Mouse (Mus musculus) urinary bladder, postnatal 14 days (tissue): ENCODE measurements around the gene Klk14.
"Not testable (repeated sequence)": the region's sequence is repeated elsewhere in the genome, so short reads cannot be mapped to it uniquely, and the experiment has no call there.

Source experiments
- DNase-seq: peaks from one replicate; pipeline ENCODE4 v3.0.0; 2021; ENCODE audit warnings: low spot score

The Klk14 gene

DNA sequence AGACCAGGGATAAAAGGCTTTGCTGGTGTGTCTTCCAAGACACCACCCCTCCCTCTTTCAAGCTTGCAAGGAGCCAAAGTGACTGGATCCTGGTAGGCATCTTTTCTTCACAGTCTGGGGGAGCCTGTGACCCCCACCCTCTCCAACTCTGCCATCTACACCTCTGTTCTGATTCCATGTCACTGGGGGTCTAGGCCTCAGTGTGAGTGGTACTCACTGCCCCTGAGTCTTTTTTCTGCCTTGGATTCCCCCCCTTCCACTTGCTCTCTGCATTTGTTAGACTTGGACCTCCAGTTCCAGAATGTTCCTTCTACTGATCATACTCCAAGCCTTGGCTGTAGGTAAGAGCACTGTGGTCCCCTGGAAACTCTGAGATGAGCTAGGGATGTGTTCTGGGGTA, at the start of gene Klk14:
Gene Klk14 (plus strand): TSS at position 301 of the 400 bp plus-strand sequence.
- DNase-seq: no peak

DNA sequence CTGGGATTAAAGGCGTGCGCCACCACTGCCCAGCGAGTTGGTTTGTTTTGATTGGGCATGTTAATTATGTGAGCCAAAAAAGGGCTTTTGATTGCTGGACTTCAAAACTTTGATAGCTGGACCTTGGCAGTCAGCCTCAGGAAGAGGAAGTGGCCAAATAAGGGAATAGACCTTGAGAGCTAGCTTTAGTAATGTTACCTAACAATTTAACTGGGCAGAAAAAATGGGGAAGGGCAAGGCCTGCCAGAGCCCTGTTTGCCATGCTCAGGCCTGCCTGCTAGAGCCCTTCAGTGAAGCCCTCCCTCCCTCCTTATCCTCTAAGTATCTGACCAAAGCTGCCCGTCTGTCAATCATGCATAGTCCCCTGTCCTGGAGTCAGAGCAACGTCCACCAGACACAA, 47.6 kb upstream of the Klk14 start:
- DNase-seq: no peak

DNA sequence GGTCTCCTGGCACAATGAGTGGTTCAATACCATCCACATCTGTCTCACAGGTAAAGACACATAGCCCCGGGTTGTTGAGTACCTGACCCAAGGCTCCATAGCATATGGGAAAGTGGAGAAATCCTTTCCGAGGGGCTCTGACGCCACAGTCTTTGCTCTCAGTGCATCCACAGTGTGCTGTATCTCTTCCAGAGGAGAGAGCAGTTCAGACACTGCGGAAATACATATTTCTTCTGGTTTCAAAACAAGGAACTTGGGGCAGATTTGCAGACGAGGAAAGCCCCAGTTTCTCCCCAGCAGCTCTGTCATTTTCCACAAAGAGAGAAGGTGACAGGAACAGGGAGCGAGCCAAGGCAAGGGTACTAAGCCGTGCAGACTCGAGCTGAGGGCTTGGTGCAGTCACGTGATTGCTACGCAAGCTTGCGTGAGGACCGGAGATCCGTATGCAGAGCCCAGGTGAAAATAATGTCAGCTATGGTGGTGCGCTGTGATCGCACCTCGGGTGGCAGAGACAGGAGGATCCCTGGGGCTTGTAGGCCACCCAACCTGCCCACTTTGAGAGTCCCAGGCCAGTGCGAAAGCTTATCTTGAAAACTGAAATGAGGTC, 47.1 kb upstream of the Klk14 start:
- DNase-seq: no peak

DNA sequence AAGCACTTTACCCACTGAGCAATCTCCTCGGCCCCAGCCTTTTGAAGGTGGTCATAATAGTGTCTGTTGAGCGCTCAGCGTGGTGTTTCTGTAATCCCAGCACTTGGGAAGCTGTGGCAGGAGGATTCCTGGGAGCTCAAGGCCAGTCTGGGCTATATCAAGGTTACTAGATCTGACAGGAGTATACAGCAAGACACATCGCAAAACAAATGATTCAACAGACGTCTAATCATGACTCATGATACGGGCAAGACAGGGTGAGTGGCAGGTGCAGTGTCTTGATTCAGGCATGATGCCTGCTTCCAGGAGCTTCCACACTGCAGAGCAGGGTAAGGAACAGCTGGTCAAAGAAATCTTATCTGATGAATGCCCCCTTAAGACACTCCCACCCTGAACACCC, 37.5 kb upstream of the Klk14 start:
- no peak for DNase-seq

DNA sequence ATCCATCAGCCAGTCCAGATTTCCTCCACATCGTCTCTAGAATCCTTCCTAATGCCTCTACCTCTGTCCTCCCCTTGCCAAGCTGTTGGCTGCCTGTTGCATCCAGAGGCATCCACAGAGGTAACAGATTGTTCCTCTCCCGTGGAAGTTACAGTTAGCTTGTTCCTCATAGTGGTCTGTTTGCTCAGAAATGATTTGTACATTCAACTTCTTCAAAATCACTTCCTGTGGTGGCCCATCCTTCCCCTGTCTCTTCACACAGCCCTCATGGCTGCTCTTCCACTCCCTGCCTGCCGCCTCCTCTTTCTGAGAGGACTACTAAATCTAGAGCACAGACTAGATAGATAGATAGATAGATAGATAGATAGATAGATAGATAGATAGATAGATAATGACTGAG, 35.7 kb upstream of the Klk14 start:
- DNase-seq: no peak

DNA sequence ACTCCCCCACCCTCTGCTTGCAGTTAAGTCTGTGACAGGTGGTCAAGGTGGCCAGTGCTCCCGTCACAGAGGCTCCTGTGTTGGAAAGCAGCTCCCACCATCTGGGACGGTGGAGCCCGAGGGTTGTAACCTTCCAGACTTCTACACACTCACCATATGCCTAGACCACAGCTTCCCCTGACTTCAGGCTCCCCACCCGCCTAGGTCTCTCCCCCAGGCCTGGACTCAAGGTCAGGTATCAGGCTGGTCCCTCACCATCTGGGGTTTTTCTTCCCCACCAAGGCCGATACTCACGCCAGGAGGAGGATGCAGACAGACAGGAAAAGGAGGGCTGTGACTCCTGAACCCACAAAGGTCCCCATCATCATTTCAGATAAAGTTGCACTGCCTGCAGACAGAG, 34.0 kb upstream of the Klk14 start:
- no peak for DNase-seq

DNA sequence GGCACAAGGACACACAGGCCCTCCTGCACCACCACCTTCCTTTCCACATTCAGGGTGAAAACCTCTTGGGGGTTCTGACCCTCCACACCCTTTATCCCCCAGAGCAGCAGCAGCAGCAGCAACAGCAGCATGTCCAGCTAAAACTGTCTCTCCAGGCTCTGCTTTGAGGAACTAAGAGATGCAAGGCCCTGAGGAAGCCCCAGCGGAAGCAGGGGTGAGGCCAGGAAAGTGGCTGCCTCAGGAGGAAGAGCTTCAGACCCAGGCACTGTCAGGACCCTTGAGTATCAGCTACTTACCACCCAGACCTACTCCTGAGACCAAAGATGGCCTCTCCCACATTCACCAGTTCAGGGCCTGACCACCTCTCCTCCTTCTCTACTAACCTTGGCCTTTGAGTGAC, 30.2 kb upstream of the Klk14 start, which contains the start of gene Siglece:
Gene Siglece (minus strand): TSS at position 160 of the 400 bp plus-strand sequence.
- DNase-seq: no peak

DNA sequence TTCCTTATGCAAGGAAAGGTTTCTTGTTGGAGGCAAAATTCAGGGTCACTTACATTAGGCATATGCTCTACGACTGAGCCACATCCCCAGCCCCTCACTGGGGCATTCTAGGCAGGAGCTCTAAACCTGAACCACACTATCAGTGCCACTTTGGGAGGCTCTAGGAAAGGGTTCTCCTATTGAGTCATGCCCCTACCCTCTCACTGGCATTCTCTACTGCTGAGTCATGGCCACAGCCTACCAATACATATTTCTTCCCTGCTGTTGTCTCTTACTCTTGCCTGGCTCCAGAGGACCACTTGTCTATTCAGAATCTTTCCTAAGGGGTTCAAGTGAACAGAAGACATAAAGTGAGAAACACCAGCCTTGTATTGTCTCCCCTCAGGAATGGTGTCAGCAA, 27.4 kb upstream of the Klk14 start:
- no peak for DNase-seq

DNA sequence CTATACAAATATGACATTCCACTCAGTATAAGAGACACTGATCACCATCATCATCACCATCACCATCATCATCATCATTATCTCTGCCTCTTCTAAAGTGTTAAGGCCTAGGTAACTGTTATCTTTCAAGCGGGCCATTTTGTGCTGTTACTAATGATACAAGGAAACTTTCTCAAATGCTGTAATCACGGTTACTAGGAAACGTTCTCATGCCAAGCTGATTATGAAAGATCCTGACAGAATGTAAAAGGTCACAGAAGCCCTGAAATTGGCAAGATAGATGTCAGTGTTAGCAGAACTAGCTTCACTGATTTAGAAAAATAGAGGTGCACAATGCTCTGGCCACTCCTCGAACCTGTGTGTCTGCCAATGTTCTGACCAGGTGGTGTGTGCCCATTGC, 23.0 kb upstream of the Klk14 start:
- not testable (repeated sequence) for DNase-seq

DNA sequence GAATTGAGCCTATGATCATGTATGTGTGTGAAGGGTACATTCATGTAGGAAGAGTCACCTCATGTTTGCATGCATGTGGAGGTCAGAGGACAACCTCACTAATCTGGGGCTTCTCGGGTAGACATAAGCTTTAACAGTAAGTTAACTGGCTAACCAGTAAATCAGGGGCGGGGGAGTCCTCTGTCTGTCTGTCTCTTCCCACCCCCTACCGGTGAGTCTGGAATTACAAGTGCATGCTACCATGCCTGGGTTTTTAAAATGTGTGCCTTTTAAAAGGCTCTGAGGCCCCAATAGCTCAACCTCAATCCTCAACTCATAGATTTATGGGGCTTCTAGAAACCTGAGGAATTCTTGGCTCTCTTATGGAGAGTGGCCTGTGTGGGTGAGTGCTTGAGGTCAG, 21.6 kb upstream of the Klk14 start:
- DNase-seq: no peak

DNA sequence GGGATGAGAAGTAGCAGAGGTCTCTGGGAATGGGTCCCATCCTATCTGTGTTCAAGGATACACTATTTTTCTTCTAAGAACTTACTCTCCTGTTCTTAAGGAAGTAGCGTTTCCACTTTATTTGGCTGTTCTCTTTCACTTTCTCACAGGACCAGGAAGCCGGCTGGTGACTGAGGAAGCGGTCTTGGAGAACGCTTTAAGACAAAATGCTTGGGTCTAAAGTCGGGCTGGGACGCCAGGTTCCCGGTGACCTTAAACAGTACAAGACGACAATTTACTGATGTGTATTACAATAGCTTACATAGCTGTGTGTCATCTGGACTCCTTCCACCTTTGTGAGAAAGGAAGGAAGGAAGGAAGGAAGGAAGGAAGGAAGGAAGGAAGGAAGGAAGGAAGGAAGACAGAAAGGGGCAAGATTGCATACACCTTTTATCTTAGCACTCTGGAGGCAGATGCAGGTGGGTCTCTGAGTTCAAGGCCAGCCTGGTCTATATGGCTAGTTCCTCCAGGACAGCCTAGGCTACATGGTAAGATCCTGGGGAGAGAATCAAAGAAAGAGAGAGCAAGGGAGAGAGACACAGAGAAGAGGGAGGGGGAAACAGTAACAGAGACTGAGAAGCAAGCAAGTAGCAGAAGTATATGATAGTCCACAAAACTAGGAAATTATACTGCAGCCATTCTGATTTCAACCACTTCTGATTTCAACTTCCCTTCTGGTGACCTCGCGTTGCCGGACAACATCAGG, 19.0 kb upstream of the Klk14 start:
- no peak for DNase-seq

DNA sequence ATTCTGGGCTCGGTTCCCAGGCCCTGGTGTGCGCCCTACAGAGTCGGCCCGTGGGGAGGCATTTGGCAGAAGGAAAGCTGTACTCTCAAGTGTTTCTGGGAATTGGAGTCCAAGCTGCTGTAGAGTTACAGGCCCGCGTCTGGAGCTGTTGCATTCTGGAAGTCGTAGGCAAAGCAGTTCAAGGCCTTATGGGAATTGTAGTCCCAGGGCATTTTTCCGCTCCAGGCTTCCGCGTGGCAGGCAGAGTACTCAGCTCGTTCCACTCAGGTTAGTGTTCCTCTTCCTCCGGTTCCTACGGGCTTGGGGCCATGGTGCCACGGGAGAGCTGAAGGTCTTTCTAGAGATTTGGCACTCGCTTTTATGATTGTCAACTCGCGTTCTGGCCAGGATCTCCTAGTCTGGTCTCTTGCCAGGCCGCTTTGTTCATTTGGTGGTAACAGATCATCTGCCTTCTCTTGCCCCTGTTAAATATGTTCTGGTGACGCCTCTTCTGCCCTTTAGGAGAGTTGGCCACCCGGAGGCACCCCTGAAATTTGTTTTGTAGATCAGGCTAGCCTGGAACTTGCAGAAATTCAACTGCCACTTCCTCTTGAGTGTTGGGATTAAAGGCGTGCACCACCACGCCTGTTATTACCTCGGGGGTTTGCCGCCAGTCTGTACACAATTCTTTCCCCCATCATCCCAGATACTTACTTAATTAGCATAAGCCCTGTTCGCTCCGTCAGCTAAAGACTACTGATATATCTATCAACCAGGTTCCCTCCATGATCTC, 18.2 kb upstream of the Klk14 start, which contains the start of gene Ctu1:
Gene Ctu1 (plus strand): TSS at position 208 of the 772 bp plus-strand sequence.
- peak; percentile 90 for DNase-seq

DNA sequence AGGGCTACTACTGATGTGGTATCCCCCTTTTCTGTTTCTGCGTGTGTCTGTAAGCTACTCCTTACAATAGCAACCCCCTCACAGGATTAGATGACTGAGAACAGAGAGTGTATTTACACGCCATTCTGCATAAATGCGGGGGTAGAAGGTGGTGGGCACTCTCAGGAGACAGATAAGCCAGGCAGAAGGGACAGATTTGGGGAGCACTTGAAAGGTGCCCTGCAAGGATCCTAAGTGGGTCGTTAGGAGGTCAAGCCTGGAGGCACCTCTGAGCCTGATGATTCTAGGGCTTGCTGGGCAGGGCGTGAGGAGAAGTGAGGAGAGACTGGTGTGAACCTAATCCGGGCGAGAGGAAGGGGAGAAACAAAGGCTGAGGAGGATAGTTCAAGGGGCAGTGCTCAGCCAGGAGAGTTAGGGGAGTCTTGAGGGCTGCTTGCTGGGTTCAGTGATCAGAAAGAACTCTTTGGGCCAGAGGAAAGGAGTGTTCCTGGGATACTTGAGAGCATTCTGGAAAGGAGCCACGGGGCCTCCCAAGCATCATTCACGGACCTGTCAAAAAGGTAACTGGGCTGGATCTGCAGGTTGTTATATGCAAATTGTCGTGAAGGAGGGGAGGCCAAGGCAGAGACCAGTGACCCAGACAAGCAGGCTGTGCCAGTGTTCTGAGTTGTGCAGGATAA, 17.5 kb upstream of the Klk14 start:
- peak; percentile 61 for DNase-seq

DNA sequence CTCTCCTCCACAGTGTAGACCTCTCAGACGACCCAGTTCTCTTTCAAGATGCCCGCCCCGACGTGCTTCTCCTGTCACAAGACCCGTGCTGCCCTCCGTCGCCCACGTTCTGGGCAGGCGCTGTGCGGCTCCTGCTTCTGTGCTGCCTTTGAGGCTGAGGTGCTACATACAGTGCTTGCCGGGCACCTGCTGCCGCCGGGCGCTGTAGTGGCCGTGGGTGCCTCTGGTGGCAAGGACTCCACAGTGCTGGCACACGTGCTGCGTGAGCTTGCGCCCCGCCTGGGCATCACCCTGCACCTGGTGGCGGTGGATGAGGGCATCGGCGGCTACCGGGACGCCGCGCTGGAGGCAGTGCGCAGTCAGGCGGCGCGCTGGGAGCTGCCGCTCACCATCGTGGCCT, 15.1 kb upstream of the Klk14 start:
- no peak for DNase-seq

DNA sequence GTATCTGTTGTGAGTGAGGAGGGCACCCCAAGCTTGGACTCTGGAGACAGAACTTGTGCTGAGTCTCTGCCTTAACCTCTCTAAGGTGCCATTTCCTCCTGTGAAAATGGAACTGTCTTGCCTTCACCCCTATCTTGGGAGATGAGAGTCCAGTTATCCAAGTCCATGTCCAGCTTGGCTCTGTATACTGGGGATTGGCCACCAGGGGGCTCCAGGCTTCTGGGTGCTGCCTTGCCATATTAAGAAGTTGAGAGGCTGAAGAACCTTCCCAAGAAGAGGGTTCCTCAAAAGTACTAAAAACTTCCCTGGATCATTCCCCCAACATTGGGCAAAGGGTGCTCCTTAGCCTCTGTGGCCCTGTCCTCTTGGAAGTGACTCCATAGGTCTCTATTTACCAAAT, 11.7 kb upstream of the Klk14 start:
- peak; percentile 53 for DNase-seq

DNA sequence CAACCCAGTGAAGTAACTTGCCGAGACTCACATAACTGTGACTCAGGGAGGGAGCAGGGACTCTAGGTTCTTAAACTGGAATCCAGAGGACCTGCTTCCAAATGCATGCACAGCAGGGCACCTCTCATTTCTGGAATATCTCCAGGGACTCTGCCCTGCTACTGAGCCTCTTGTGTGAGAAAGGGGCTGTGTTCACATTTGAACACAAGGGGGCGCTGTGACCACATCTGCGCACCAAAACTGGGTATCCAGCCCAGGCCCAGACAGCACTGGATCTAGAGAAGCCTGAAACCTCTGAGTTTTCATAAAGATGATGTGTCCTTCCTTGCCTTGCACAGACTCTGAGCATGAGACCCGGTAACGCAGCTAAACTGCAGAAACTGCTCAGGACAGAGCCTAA, 9.3 kb upstream of the Klk14 start:
- peak; percentile 65 for DNase-seq

DNA sequence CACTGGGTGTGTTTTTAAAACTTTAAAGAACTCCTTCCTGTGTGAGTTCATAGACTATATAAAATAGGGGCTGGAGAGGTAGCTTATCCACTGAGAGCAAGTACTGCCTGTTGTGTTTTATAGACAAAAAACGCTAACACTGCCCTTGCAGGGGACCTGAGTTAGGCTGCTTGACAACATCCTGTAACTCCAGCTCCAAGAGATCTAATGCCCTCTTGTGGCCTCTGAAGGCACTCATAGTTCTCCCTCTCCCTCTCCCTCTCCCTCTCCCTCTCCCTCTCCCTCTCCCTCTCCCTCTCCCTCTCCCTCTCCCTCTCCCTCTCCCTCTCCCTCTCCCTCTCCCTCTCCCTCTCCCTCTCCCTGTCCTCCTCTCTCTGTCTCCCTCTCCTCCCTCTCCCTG, 7.7 kb upstream of the Klk14 start:
- DNase-seq: not testable (repeated sequence)

DNA sequence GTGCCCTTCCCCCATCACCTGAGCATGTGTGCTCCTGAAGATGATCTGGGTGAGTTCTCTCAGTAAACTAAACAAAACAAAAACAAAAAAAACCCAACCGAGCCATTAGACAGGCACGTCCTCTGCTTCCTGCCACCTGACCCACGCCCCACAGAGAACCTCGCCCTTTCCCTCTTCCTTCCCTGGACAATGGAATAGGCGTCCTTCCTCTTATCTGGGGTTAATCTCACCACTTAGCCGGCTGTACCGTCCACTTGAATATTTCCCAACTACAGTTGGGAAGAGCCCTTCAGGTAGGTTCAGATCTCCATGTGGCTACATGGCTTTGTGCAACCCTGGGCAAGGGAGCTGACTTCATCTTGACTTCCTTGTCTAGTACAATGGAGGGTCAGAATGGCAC, 5.1 kb upstream of the Klk14 start:
- DNase-seq: no peak

DNA sequence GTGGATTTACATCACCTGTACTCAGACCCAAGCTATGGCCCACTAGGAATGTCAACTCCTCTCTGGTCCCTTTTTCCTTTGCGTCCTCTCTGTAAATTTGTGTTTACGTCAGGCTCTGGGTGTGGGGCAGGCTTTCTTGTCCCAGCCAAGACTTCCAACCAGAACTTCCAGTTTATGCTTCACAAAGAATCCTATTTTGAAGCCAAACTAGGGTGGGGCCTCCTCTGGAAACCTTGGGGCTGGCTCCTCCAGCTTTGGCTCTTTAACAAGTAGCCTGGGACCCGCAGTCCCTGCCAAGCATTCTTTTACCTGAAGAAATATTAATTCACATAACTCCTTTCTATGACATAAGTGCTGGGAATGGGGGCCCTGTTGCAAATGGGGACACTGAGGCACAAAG, 19.8 kb downstream of the Klk14 start:
- DNase-seq: no peak

DNA sequence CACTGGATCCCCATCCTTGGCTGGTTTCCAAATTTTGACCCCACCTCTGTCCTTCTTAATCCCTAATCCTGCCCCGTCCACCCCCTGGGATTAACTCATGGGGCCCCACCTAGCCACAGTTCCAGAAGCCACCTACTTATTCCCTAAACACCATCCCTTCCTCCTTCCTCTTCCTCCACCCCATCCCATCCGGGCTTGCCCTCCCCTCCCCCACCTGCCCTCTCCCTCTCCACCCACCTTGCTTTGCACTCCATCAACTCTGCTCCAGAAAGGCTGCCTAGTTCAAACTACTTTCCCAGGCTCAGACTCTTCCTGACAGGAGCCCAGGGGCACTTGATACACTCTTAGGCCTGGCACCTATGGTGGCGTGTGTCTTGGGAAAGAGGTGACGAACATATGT, 22.0 kb downstream of the Klk14 start, which contains the start of gene Klk13:
Gene Klk13 (plus strand): TSS at position 301 of the 400 bp plus-strand sequence.
- DNase-seq: no peak

DNA sequence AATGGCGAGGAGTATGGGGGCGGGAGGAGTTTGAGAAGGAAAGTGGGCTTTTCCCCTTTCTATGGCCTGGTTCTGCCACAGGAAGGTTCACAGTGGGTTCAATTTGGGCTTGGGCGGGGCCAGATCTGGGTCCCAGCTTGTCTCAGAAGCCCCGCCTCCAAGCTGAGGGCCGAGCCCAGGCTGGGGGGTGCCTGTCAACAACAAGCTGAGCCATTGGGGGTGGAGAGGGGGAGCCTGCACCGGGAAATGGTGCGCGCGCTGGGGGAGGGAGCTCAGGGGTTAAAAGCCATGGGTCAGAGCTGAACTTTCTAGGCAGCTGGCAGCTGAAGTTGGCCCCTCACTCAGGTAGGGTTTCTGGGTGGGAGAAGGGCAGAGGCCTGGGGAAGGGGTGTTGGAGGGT, 22.7 kb downstream of the Klk14 start:
- DNase-seq: no peak

DNA sequence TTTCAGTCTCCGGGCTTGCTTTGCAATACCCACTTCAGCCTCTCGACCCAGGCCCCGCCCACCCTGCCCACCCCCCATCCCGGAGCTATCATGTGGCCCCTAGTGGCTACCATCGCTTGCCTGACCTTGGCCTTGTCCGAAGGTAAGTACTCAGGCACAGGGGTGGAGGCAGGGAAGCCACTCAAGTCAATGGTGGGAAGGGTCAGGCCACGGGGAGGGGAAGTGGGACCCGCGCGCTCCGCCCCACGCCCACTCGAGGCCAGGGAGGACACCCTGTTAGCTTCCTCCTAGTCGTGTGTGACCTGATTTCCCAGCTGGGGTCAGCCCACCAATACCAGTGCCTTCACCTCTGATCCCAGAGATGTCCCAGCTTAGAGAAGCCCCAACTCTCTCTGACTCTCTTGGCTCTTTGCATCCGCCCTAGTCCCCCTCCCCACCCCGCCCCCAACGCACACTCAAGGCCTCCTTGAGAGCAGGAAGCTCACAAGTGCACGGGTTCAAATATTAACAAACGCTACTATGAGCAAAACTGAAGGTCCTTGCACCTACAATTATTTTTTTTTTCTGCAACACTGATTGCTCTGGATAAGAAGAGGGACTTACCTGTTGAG, 23.6 kb downstream of the Klk14 start:
- DNase-seq: no peak
